ENCODE assay signal across 18 mouse cellular contexts in genomic region chr16:22505656-22506055, GRCm38 (mm10).
DNase-seq lines count a peak whose midpoint lies in the region; ATAC-seq and TF ChIP-seq lines count a peak whose summit lies in the region.
"Had no signal": no experiment of that assay in that cellular context is flagged by ENCODE, and none has a peak within 500 bp of the region (broad histone marks: within the 10 kb centered on the region; RNA-seq: fewer than 3 reads in every experiment).

No protein-coding gene starts in this region.

- H3K9ac ChIP-seq in heart, embryonic 13.5 days = no peak overlapping the region; the same call in 1 of the 2 replicates
- H3K9ac ChIP-seq in lung, embryonic 15.5 days = 0 out of 2 replicates have a peak overlapping the region, but pooled peaks have one; percentile 0
- H3K9ac ChIP-seq: embryonic facial prominence, embryonic 13.5 days; forebrain, embryonic 12.5 days; hindbrain, embryonic 14.5 days; intestine, embryonic 15.5 days had no signal

- ATAC-seq in heart, embryonic 13.5 days (ENCODE audit: extremely low read depth, insufficient number of reproducible peaks, low FRiP score, low TSS enrichment) = no peak
- ATAC-seq in lung, embryonic 15.5 days (ENCODE audit: borderline replicate concordance, extremely low read depth, low FRiP score, low TSS enrichment) = no peak
- ATAC-seq: activated CD4-positive, CD25-positive, alpha-beta regulatory T cell, adult 4 months; CD4-positive, CD25-positive, alpha-beta regulatory T cell, adult 4 months had no signal

- no peak for TF ChIP-seq CTCF in gastrocnemius, adult 2 months (IDR thresholded peaks at IDR 0.05)
- TF ChIP-seq CTCF in olfactory bulb, adult 2 months (IDR thresholded peaks at IDR 0.05; ENCODE audit: insufficient read depth, low read depth, low read length) = no peak

- peak overlapping the region; percentile 38; the same call in 1 of the 2 replicates for H3K27ac ChIP-seq in gastrocnemius, adult 2 months
- 0 out of 2 replicates have a peak overlapping the region, but pooled peaks have one; percentile 61 for H3K27ac ChIP-seq in heart, embryonic 13.5 days (replicated peaks)
- H3K27ac ChIP-seq in lung, embryonic 15.5 days = peak overlapping the region; percentile 68
- peak overlapping the region; percentile 96 for H3K27ac ChIP-seq in olfactory bulb, adult 2 months (ENCODE audit: insufficient read depth, low read depth, low read length)
- H3K27ac ChIP-seq: embryonic facial prominence, embryonic 13.5 days; forebrain, embryonic 12.5 days; hindbrain, embryonic 14.5 days; intestine, embryonic 15.5 days had no signal

- no peak for TF ChIP-seq POLR2A in olfactory bulb, adult 2 months (IDR thresholded peaks at IDR 0.05; ENCODE audit: insufficient read depth, low read depth, low read length)

- H3K27me3 ChIP-seq in heart, embryonic 13.5 days (replicated peaks) = no peaks in the 10 kb centered on the region
- no peaks in the 10 kb centered on the region for H3K27me3 ChIP-seq in lung, embryonic 15.5 days
- H3K27me3 ChIP-seq: embryonic facial prominence, embryonic 13.5 days; forebrain, embryonic 12.5 days; intestine, embryonic 15.5 days had no signal

- no peak for DNase-seq in gastrocnemius, adult 2 months
- no peak for DNase-seq in gastrocnemius, postnatal 14 days
- DNase-seq in heart, adult 8-10 months (ENCODE audit: low spot score) = no peak
- no peak for DNase-seq in lung, postnatal 14 days
- no peak for DNase-seq in adipocyte (ENCODE audit: low spot score)
- DNase-seq: B cell, adult 2 months; gastrocnemius, postnatal 25 days had no signal

- H3K4me2 ChIP-seq in heart, embryonic 13.5 days = no peak overlapping the region
- H3K4me2 ChIP-seq in lung, embryonic 15.5 days = no peak overlapping the region
- H3K4me2 ChIP-seq: embryonic facial prominence, embryonic 13.5 days; forebrain, embryonic 12.5 days; hindbrain, embryonic 14.5 days; intestine, embryonic 15.5 days had no signal

- H3K36me3 ChIP-seq in heart, embryonic 13.5 days = no peaks in the 10 kb centered on the region
- no peaks in the 10 kb centered on the region for H3K36me3 ChIP-seq in lung, embryonic 15.5 days
- H3K36me3 ChIP-seq: embryonic facial prominence, embryonic 13.5 days; forebrain, embryonic 12.5 days; G1E; hindbrain, embryonic 10.5 days; intestine, embryonic 15.5 days had no signal

- H3K4me1 ChIP-seq in heart, embryonic 13.5 days = peaks cover 27% of the 10 kb centered on the region
- H3K4me1 ChIP-seq in lung, embryonic 15.5 days = peaks cover 42% of the 10 kb centered on the region
- peaks cover 25% of the 10 kb centered on the region for H3K4me1 ChIP-seq in olfactory bulb, adult 2 months (ENCODE audit: control insufficient read depth, insufficient read depth, low read length)
- H3K4me1 ChIP-seq: forebrain, embryonic 12.5 days had no signal

- H3K4me3 ChIP-seq in gastrocnemius, adult 2 months = no peak overlapping the region
- H3K4me3 ChIP-seq in heart, embryonic 13.5 days = no peak overlapping the region
- no peak overlapping the region for H3K4me3 ChIP-seq in lung, embryonic 15.5 days
- no peak overlapping the region for H3K4me3 ChIP-seq in olfactory bulb, adult 2 months (ENCODE audit: insufficient read depth, low read depth, low read length)
- H3K4me3 ChIP-seq: embryonic facial prominence, embryonic 13.5 days; forebrain, embryonic 12.5 days; hindbrain, embryonic 10.5 days; intestine, embryonic 15.5 days had no signal

- intact Hi-C loops in gastrocnemius, adult 2 months (cut with DNase I) = no loop called here
- intact Hi-C loops in gastrocnemius, postnatal 14 days (cut with DNase I; ENCODE audit: low total_unique reads) = no loop called here

- H3K9me3 ChIP-seq in heart, embryonic 13.5 days = peaks cover 3% of the 10 kb centered on the region; the same call in 1 of the 2 replicates
- no peaks in the 10 kb centered on the region for H3K9me3 ChIP-seq in lung, embryonic 15.5 days
- H3K9me3 ChIP-seq: forebrain, embryonic 12.5 days; G1E; hindbrain, embryonic 10.5 days; intestine, embryonic 15.5 days had no signal

- 64% methylated on average over 6 of the region's 6 CpGs for WGBS in heart, embryonic 13.5 days
- 68% methylated on average over 6 of the region's 6 CpGs for WGBS in lung, embryonic 15.5 days
- WGBS in olfactory bulb, adult 2 months = 75% methylated on average over 6 of the region's 6 CpGs

Comparison
In these comparisons a context has a peak if more than half of its experiments do, and no peak if none do; other contexts are left out.
1. H3K27ac ChIP-seq: peak in every context shown above with its lines; median percentile 96 in olfactory bulb, adult 2 months; 68 in lung, embryonic 15.5 days; 61 in heart, embryonic 13.5 days; 38 in gastrocnemius, adult 2 months.